Mouse (Mus musculus) stomach, postnatal 0 days (tissue): ENCODE data around the gene Sulf2. TPM values are rescaled to one million over a fixed set of nuclear protein-coding genes. Genes with fewer than 3 reads are reported as not detected.

Experiments
- ATAC-seq: fragments of 200-750 bp; cut with Nextera tagmentation; 2 replicates; pipeline ENCODE4 v1.8.0; 2017; ENCODE audit not compliant: low FRiP score, low TSS enrichment
- DNase-seq: peaks from one replicate; pipeline ENCODE4 v3.0.0-alpha.2; 2016; ENCODE audit warnings: low spot score
- H3K27ac ChIP-seq: fragments of 300-500 bp; sonication (generic); replicated peaks from 2 replicates; pipeline ENCODE4 v1.5.1; 2014; ENCODE audit warnings: mild to moderate bottlenecking, control low read depth
- H3K27me3 ChIP-seq: fragments of 300-500 bp; sonication (generic); 2 replicates; pipeline ENCODE4 v1.6.1; 2014; ENCODE audit warnings: low read length; ENCODE audit not compliant: control insufficient read depth, insufficient read depth
- H3K36me3 ChIP-seq: fragments of 300-500 bp; sonication (generic); 2 replicates; pipeline ENCODE4 v1.6.1; 2014; ENCODE audit warnings: low read length, mixed read lengths; ENCODE audit not compliant: control insufficient read depth, insufficient read depth
- H3K4me1 ChIP-seq: fragments of 300-500 bp; sonication (generic); replicated peaks from 2 replicates; pipeline ENCODE4 v1.6.1; 2014; ENCODE audit warnings: antibody characterized with exemption; ENCODE audit not compliant: control insufficient read depth, insufficient read depth
- H3K4me2 ChIP-seq: fragments of 300-500 bp; sonication (generic); replicated peaks from 2 replicates; pipeline ENCODE4 v1.6.1; 2014; ENCODE audit warnings: low read depth, mild to moderate bottlenecking, control low read depth, moderate library complexity
- H3K4me3 ChIP-seq: fragments of 300-500 bp; sonication (generic); 2 replicates; pipeline ENCODE4 v1.5.1; 2014; ENCODE audit warnings: low read depth, low read length, control low read depth
- H3K9ac ChIP-seq: fragments of 300-500 bp; sonication (generic); 2 replicates; pipeline ENCODE4 v1.6.1; 2014; ENCODE audit warnings: mild to moderate bottlenecking, low read length, control low read depth, mixed read lengths
- H3K9me3 ChIP-seq: fragments of 300-500 bp; sonication (generic); 2 replicates; pipeline ENCODE4 v1.6.1; 2016; ENCODE audit warnings: low read length; ENCODE audit not compliant: control insufficient read depth
- CTCF ChIP-seq: IDR thresholded peaks from 2 replicates; pipeline ENCODE4 v1.5.1; 2016; ENCODE audit warnings: antibody characterized with exemption, low read depth, mild to moderate bottlenecking, moderate library complexity
- EP300 ChIP-seq: optimal IDR thresholded peaks from 2 replicates; pipeline ENCODE3; 2016; ENCODE audit warnings: antibody characterized with exemption
- WGBS: fragments of 180-500 bp; shearing (Covaris S2); extraction: QIAGEN DNeasy Blood & Tissue Kit; methylation state at CpG from one replicate; pipeline ENCODE4 v1.1.7; 2014; 5-methylcytosine and 5-hydroxymethylcytosine counted together
- polyA plus RNA-seq: library from polyadenylated mRNA; unstranded; fragments of >200 nt; fragmentation: Nextera tagmentation; extraction: Ambion mirVana; gene quantifications from 2 replicates; pipeline ENCODE4 v1.2.1, GENCODE M21; 2015

Gene Sulf2
- polyA plus RNA-seq, 1 experiment from 2014 or later = 49.1 TPM

DNA sequence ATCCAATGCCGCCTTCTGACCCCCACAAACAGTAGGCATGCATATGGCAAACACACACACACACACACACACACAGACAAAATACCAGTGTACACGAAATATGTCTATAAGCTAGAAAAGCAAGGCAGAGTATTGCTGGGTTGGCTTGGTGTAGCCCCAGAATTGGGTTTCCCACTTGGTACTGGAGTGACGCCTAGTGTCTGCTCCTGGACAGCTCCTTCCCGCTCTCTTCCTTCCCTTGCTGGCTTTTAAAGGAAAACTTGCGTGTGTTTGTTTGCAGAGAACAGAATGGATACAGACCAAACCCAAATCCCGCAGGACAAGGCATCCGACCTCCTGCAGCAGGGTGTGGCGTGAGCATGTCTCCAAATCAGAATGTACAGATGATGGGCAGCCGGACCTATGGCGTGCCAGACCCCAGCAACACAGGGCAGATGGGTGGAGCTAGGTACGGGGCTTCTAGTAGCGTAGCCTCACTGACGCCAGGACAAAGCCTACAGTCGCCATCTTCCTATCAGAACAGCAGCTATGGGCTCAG is 101.4 kb downstream of the Sulf2 start:
- Histone ChIP-seq H3K27me3 (no peaks in the 10 kb centered on the region), H3K36me3 (peaks cover 19% of the 10 kb centered on the region), H3K4me2 (no peak overlapping the region), H3K4me1 (no peaks in the 10 kb centered on the region), H3K4me3 (no peak overlapping the region), H3K9ac (no peak overlapping the region), H3K27ac (no peak overlapping the region), H3K9me3 (no peaks in the 10 kb centered on the region)
- DNase-seq = no peak
- TF ChIP-seq CTCF = no peak
- TF ChIP-seq EP300 = no peak
- WGBS = 90% methylated on average over 14 of the region's 14 CpGs
- ATAC-seq = no peak

DNA sequence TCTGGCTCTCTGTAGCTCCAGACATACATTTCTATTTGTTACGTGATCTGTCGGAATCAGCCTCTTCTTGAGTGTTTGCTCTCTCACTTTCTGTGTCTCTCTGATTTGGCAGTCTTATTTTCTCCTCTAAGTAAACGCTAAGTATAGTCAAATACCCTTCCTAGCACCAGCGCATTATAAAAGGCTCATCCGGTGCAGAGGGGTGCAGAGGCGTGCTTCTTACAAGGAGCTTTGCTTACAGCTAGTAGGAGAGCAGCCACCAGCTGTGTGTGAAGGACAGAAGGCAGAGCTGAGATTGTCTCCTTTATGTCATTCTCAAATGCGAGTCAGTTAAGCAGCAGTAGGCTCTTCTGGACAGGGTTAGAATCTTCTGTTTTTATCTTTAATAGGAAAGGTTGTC is 103.5 kb downstream of the Sulf2 start:
- Histone ChIP-seq H3K4me1 (no peaks in the 10 kb centered on the region), H3K9ac (no peak overlapping the region), H3K27ac (no peak overlapping the region), H3K9me3 (no peaks in the 10 kb centered on the region), H3K4me3 (no peak overlapping the region), H3K27me3 (no peaks in the 10 kb centered on the region), H3K36me3 (peaks cover 22% of the 10 kb centered on the region), H3K4me2 (no peak overlapping the region)
- WGBS = 90% methylated on average over 7 of the region's 7 CpGs
- no peak for TF ChIP-seq CTCF
- TF ChIP-seq EP300 = no peak
- no peak for ATAC-seq
- DNase-seq = no peak

DNA sequence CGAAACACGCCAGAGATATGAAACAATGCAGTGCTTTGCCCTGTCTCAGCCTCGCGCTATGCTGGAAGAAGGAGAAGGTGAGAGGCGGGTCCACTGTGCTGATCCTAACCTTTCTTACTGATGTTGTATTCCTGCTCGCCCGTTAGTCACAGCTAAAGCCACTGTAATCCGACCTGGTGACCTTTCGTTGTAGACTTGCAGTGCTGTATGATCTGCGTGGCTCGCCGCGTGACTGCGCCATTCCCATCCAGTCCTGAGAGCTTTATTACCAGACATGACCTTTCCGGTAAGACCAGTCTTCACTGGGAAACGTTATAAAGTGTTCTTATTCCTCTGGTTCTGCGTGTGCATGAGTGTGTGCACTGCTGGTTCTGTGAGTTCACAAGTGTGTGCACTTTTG is 104.0 kb downstream of the Sulf2 start:
- TF ChIP-seq EP300 (no peak), CTCF (no peak)
- no peak for DNase-seq
- no peak overlapping the region for H3K4me2 ChIP-seq
- no peak overlapping the region for H3K4me3 ChIP-seq
- H3K27ac ChIP-seq = no peak overlapping the region
- no peak overlapping the region for H3K9ac ChIP-seq
- no peak for ATAC-seq
- no peaks in the 10 kb centered on the region for H3K9me3 ChIP-seq
- 88% methylated on average over 17 of the region's 17 CpGs for WGBS
- H3K4me1 ChIP-seq = no peaks in the 10 kb centered on the region
- H3K27me3 ChIP-seq = no peaks in the 10 kb centered on the region
- peaks cover 22% of the 10 kb centered on the region for H3K36me3 ChIP-seq

DNA sequence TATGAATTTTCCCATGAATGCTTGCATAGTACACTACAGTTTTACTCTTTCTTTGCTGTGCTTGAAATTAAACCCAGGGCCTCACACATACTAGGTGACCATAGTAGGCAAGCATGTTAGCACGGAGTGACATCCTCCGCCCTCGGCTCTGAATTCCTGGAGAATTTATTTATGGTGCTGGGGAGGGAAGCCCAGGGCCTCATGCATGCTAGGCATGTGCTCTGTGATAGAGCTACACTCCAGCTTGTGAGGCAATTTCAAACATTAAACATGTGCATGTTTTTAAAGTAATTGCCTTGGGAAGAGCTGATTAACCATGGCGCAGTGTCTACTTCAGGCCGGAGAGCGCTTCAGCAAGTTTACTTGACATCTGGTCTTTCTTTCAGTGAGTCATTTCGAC is 106.6 kb downstream of the Sulf2 start:
- Histone ChIP-seq H3K27me3 (no peaks in the 10 kb centered on the region), H3K9me3 (no peaks in the 10 kb centered on the region), H3K4me3 (no peak overlapping the region), H3K4me2 (no peak overlapping the region), H3K9ac (no peak overlapping the region), H3K4me1 (peaks cover 11% of the 10 kb centered on the region), H3K27ac (no peak overlapping the region), H3K36me3 (peaks cover 22% of the 10 kb centered on the region)
- TF ChIP-seq EP300 (no peak), CTCF (no peak)
- no peak for ATAC-seq
- DNase-seq = no peak
- WGBS = 56% methylated on average over 7 of the region's 7 CpGs

DNA sequence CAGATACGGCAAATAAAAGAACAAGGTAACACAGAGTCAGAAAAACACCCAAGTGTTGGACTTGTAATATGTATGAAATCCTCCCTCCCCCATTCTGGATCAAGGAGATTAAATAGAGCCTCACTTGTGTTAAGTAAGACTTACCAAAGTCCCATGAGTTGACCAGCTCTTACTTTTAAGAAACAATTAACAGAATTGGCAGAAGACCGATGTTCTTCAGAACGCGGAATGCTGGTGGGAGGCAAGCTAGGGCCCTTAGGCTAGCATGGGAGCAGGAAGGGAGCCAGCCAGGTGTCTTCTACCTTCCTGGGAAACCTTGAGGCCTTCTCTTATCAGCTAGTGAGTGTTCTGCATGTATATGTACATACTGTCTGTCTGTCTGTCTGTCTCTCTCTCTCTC is 107.5 kb downstream of the Sulf2 start:
- Histone ChIP-seq H3K27ac (no peak overlapping the region), H3K36me3 (peaks cover 18% of the 10 kb centered on the region), H3K9ac (no peak overlapping the region), H3K4me2 (no peak overlapping the region), H3K27me3 (no peaks in the 10 kb centered on the region), H3K4me3 (no peak overlapping the region), H3K4me1 (peaks cover 11% of the 10 kb centered on the region), H3K9me3 (no peaks in the 10 kb centered on the region)
- ATAC-seq (no peak), DNase-seq (no peak)
- TF ChIP-seq EP300 (no peak), CTCF (no peak)
- 91% methylated on average over 4 of the region's 4 CpGs for WGBS

DNA sequence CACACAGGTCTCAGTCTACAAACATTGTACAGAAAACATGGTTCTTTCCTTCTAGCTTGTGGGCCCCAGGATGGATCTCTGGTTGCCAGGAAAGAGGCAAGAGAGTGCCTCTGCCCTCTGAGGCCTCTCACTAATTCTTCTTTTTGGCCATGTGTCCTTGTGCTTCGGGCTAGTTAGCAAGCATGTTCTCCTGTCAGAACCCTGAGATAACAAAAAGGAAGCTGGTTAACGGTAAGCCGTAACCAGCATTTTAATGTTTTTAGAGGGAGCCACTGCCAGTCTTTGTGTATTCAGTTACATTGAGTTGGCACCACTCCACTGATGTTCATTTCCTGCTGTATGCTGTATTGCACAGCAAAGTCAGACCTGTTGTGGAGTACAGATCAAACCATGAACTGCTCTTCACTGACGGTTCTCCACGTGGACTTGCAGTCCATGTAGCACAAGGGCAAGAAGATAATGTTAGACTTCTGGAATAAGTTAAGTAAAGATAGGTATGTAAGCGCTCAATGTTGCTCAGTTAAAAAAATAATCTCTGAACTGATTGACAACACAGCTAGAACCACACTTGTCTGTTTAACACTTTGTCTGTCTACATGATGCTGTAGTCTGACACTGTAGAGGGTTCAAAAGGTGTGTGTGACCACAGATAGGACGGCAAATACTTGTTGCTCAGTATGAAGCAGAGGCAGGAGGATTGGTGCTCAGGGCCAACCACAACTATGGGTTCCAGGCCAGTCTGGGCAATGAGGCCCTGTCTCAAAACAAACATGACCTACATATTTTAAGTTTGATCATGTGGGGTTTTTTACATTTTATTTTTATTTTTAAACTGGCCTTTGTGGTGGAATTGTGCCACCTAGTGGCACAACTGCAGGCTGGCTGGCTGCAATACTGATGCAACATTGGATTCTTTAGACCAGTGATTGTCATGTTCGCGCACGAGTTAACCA is 109.6 kb downstream of the Sulf2 start:
- no peak overlapping the region for H3K9ac ChIP-seq
- WGBS = 43% methylated on average over 10 of the region's 10 CpGs
- peaks cover 11% of the 10 kb centered on the region for H3K4me1 ChIP-seq
- no peak overlapping the region for H3K4me3 ChIP-seq
- DNase-seq (no peak), ATAC-seq (peak; percentile 53)
- peaks cover 10% of the 10 kb centered on the region; the same call in 1 of the 2 replicates for H3K36me3 ChIP-seq
- peak overlapping the region; percentile 67 for H3K27ac ChIP-seq
- no peaks in the 10 kb centered on the region for H3K27me3 ChIP-seq
- TF ChIP-seq EP300 (no peak), CTCF (peak; percentile 88)
- no peak overlapping the region for H3K4me2 ChIP-seq
- no peaks in the 10 kb centered on the region for H3K9me3 ChIP-seq
